Mouse (Mus musculus) right cerebral cortex, postnatal 14 days (tissue): ENCODE results near the gene Gpr37l1.

Experiments used
- DNase-seq: peaks from one replicate; pipeline ENCODE4 v3.0.0; 2022

Gpr37l1 gene

GRCm38 (mm10) chr1:135146946-135147701 is 20.4 kb downstream of the Gpr37l1 start:
- DNase-seq: peak; percentile 85

- DNase-seq: peak; percentile 83
These were observed 21.2 kb downstream of the Gpr37l1 start, which contains the start of gene Arl8a for GRCm38 (mm10) chr1:135146077-135146945. Arl8a (plus strand) TSS chr1:135146824.

GRCm38 (mm10) chr1:135143940-135144339 is 23.5 kb downstream of the Gpr37l1 start:
- DNase-seq: no peak

- DNase-seq: no peak
These were observed 25.0 kb downstream of the Gpr37l1 start for GRCm38 (mm10) chr1:135142452-135142851.

GRCm38 (mm10) chr1:135139906-135140305 is 27.6 kb downstream of the Gpr37l1 start:
- no peak for DNase-seq

GRCm38 (mm10) chr1:135136500-135136899 is 31.0 kb downstream of the Gpr37l1 start:
- peak; percentile 63 for DNase-seq

- no peak for DNase-seq
These were observed 32.2 kb downstream of the Gpr37l1 start for GRCm38 (mm10) chr1:135135111-135135787.

GRCm38 (mm10) chr1:135133678-135134435 is 33.6 kb downstream of the Gpr37l1 start:
- no peak for DNase-seq

GRCm38 (mm10) chr1:135132893-135133369 is 34.5 kb downstream of the Gpr37l1 start:
- no peak for DNase-seq

GRCm38 (mm10) chr1:135132473-135132872 is 35.0 kb downstream of the Gpr37l1 start, which contains the start of gene Ptpn7:
Ptpn7 (plus strand) TSS chr1:135132700.
- DNase-seq: peak; percentile 74

GRCm38 (mm10) chr1:135131560-135131959 is 35.9 kb downstream of the Gpr37l1 start:
- no peak for DNase-seq

- no peak for DNase-seq
These were observed 36.4 kb downstream of the Gpr37l1 start for GRCm38 (mm10) chr1:135131034-135131433.

GRCm38 (mm10) chr1:135130376-135131018 is 37.0 kb downstream of the Gpr37l1 start:
- DNase-seq: no peak

GRCm38 (mm10) chr1:135129543-135130183 is 37.8 kb downstream of the Gpr37l1 start:
- DNase-seq: no peak

GRCm38 (mm10) chr1:135128986-135129385 is 38.5 kb downstream of the Gpr37l1 start:
- DNase-seq: no peak

- no peak for DNase-seq
These were observed 39.5 kb downstream of the Gpr37l1 start for GRCm38 (mm10) chr1:135128011-135128441.

GRCm38 (mm10) chr1:135126443-135127027 is 40.9 kb downstream of the Gpr37l1 start:
- no peak for DNase-seq

- DNase-seq: no peak
These were observed 41.5 kb downstream of the Gpr37l1 start for GRCm38 (mm10) chr1:135125990-135126389.

GRCm38 (mm10) chr1:135124573-135125363 is 42.7 kb downstream of the Gpr37l1 start:
- DNase-seq: no peak

- DNase-seq: peak; percentile 49
These were observed 54.8 kb downstream of the Gpr37l1 start for GRCm38 (mm10) chr1:135112661-135113060.
